Mouse (Mus musculus) megakaryocyte, embryonic 14.5 days (primary cell): ENCODE results near the gene Enox2.

ENCODE experiments used
- FLI1 ChIP-seq: IDR thresholded peaks from 2 replicates; pipeline ENCODE4 v1.6.1; 2012; ENCODE audit warnings: low read length, inconsistent platforms, mixed read lengths
- GATA1 ChIP-seq: IDR thresholded peaks from 3 replicates; pipeline ENCODE4 v1.6.1; 2012; ENCODE audit warnings: mixed read lengths, low read length, inconsistent platforms, borderline replicate concordance

DNA sequence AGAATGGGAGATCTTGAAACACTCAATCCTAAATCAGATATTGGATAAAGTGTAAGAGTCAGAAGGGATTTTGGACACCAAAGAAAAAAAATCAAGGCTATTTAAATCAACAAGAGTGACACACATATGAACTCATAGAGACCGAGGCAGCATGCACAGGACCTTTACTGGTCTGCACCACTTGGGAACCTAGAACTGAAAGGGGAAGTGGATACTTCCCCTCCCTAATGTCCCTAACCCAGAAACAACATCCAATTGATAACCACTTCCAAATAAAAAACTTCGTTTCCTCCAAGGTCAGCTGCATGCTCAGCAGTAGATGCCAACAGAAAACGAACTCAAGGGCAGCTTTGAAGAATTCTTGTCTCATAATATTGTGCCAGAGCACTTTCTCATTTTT lies 171.6 kb downstream of the Enox2 start:
- no peak for TF ChIP-seq GATA1
- TF ChIP-seq FLI1 = no peak
